Mouse (Mus musculus): ENCODE data around the gene 1700025C18Rik. TPM values are rescaled to one million over a fixed set of nuclear protein-coding genes. Genes with fewer than 3 reads are reported as not detected.
A peak's percentile ranks its signal among the peaks of the same experiment; 100 is the strongest.

1700025C18Rik gene
- total and polyA plus RNA-seq, 2 experiments from 2014 or later = not detected

DNA sequence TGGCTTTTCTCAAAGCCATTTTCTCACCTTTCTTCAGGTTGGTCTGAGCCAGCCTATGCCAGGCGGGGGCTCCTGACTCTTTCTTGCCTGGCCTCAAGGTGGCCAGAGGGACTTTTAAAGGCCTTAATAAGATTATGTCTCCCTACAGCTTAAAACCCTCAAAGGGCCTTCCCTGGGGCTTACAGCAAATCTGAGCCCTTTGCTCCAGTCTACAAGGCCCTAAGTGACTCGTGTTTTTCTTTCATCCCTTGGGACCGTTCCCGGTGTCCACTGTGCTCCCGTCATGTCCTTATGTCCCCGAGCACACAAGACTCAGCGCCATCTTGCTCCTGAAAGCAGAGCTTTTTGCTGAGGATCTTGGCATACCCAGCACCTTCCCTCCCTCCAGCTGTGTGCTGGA is 9.3 kb downstream of the 1700025C18Rik start:
- H3K4me1 ChIP-seq (ENCODE audit: insufficient read depth, low read length) = peaks cover 14% of the 10 kb centered on the region; the same call in 1 of the 2 replicates
- peaks cover 15% of the 10 kb centered on the region for H3K27me3 ChIP-seq (ENCODE audit: insufficient read depth, low read length)
- no peak overlapping the region for H3K9ac ChIP-seq (replicated peaks; ENCODE audit: low read length)
- H3K9me3 ChIP-seq (ENCODE audit: low read length) = no peaks in the 10 kb centered on the region
- TF ChIP-seq CTCF (IDR thresholded peaks at IDR 0.05; ENCODE audit: low read depth) = no peak
- no peak overlapping the region for H3K4me3 ChIP-seq (ENCODE audit: low read length)
- H3K27ac ChIP-seq = no peak overlapping the region
- H3K4me2 ChIP-seq (ENCODE audit: low read depth, low read length) = no peak overlapping the region
- DNase-seq (ENCODE audit: low spot score) (no peak), ATAC-seq (no peak)
- no peaks in the 10 kb centered on the region for H3K36me3 ChIP-seq (ENCODE audit: insufficient read depth, low read length)
- WGBS = 27% methylated on average over 7 of the region's 7 CpGs

- no peak for ATAC-seq
- peaks cover 15% of the 10 kb centered on the region for H3K4me1 ChIP-seq (ENCODE audit: insufficient read depth, low read length)
- no peak overlapping the region for H3K9ac ChIP-seq (replicated peaks; ENCODE audit: low read length)
- TF ChIP-seq CTCF (IDR thresholded peaks at IDR 0.05; ENCODE audit: low read depth) = no peak
- H3K9me3 ChIP-seq (ENCODE audit: low read length) = no peaks in the 10 kb centered on the region
- H3K27me3 ChIP-seq (ENCODE audit: insufficient read depth, low read length) = peaks cover 15% of the 10 kb centered on the region
- no peaks in the 10 kb centered on the region for H3K36me3 ChIP-seq (ENCODE audit: insufficient read depth, low read length)
- H3K4me2 ChIP-seq (ENCODE audit: low read depth, low read length) = no peak overlapping the region
- H3K4me3 ChIP-seq (ENCODE audit: low read length) = no peak overlapping the region
- DNase-seq (ENCODE audit: low spot score) = no peak
- 47% methylated on average over 9 of the region's 9 CpGs for WGBS
- no peak overlapping the region for H3K27ac ChIP-seq
Observed at GRCm38 (mm10) chr2:165080657-165081056, 9.9 kb downstream of the 1700025C18Rik start.

DNA sequence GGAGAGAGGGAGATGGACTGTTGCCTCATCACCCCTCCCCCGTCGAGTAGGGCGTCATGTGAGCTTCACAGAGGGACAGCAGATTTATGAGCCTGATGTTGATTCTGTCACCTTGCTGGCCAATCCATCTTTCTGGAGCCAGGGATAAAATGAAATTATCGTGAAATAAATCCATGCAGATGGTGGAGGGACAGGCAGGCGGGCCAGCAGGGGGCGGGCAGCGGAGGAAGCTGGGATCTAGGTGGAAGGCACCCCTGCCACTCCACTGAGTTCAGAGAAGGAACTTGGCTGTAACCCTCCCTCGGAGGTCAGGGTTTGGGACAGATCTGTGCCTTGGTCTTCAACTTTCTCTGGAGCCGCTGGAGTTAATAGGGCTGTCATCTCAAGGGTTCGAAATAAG is 11.9 kb downstream of the 1700025C18Rik start:
- DNase-seq (ENCODE audit: low spot score) (no peak), ATAC-seq (no peak)
- 28% methylated on average over 10 of the region's 10 CpGs for WGBS
- Histone ChIP-seq H3K4me2 (ENCODE audit: low read depth, low read length) (no peak overlapping the region), H3K4me3 (ENCODE audit: low read length) (no peak overlapping the region), H3K27me3 (ENCODE audit: insufficient read depth, low read length) (peaks cover 15% of the 10 kb centered on the region), H3K9me3 (ENCODE audit: low read length) (no peaks in the 10 kb centered on the region), H3K9ac (replicated peaks; ENCODE audit: low read length) (no peak overlapping the region), H3K4me1 (ENCODE audit: insufficient read depth, low read length) (peaks cover 15% of the 10 kb centered on the region), H3K27ac (no peak overlapping the region), H3K36me3 (ENCODE audit: insufficient read depth, low read length) (no peaks in the 10 kb centered on the region)
- TF ChIP-seq CTCF (IDR thresholded peaks at IDR 0.05; ENCODE audit: low read depth) = peak; percentile 66

DNA sequence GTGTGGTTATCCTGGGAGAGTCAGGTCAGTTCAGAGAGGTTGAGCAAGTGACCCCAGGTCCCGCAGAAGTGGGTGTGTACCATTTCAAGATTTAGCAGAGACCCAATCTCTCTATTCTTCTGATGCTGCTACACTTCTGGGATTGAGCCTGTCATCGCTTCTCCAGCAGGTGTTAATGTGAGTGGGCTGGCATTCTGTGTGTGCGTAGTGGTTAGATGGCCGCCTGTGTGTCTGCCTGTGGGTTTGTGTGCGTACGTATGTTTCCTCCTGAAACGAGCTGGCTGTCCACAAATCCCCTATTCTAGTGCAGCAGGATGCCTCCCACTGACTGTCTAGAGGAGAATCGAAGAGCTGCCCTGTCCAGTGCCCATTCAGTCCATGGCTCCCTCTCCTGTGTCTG is 12.5 kb downstream of the 1700025C18Rik start:
- peaks cover 18% of the 10 kb centered on the region for H3K4me1 ChIP-seq (ENCODE audit: insufficient read depth, low read length)
- no peak for TF ChIP-seq CTCF (IDR thresholded peaks at IDR 0.05; ENCODE audit: low read depth)
- no peak overlapping the region for H3K4me2 ChIP-seq (ENCODE audit: low read depth, low read length)
- WGBS = 67% methylated on average over 8 of the region's 8 CpGs
- no peaks in the 10 kb centered on the region for H3K9me3 ChIP-seq (ENCODE audit: low read length)
- H3K27me3 ChIP-seq (ENCODE audit: insufficient read depth, low read length) = peaks cover 15% of the 10 kb centered on the region
- H3K36me3 ChIP-seq (ENCODE audit: insufficient read depth, low read length) = no peaks in the 10 kb centered on the region
- H3K4me3 ChIP-seq (ENCODE audit: low read length) = no peak overlapping the region
- no peak overlapping the region for H3K9ac ChIP-seq (replicated peaks; ENCODE audit: low read length)
- ATAC-seq (no peak), DNase-seq (ENCODE audit: low spot score) (no peak)
- no peak overlapping the region for H3K27ac ChIP-seq

DNA sequence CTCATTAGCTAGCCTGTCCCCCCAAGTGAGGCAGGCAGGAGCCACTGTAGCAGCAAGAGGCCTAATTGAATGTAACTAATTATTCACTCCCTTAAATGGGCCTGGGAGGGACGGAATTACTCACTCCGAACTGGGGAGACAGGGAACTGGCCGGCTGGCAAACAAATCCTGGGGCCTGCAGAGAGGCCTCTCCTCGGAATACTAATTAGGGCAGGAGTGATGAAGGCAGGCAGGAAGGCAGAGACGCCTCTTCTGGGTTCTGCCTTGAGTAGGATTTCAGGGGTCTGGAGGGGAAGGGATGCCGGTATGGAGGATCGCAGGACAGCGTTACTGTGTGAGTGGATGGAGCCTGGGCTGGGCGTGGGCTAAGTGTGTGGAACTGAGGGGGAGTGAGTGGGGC is 13.5 kb downstream of the 1700025C18Rik start:
- Histone ChIP-seq H3K4me2 (ENCODE audit: low read depth, low read length) (0 out of 2 replicates have a peak overlapping the region, but pooled peaks have one; percentile 10), H3K9me3 (ENCODE audit: low read length) (no peaks in the 10 kb centered on the region), H3K36me3 (ENCODE audit: insufficient read depth, low read length) (no peaks in the 10 kb centered on the region), H3K4me1 (ENCODE audit: insufficient read depth, low read length) (peaks cover 18% of the 10 kb centered on the region), H3K27ac (no peak overlapping the region), H3K4me3 (ENCODE audit: low read length) (no peak overlapping the region), H3K9ac (replicated peaks; ENCODE audit: low read length) (no peak overlapping the region), H3K27me3 (ENCODE audit: insufficient read depth, low read length) (peaks cover 15% of the 10 kb centered on the region)
- DNase-seq (ENCODE audit: low spot score) (peak; percentile 75), ATAC-seq (peak; percentile 61; the same call in 1 of the 2 replicates)
- WGBS = 9% methylated on average over 9 of the region's 9 CpGs
- no peak for TF ChIP-seq CTCF (IDR thresholded peaks at IDR 0.05; ENCODE audit: low read depth)

DNA sequence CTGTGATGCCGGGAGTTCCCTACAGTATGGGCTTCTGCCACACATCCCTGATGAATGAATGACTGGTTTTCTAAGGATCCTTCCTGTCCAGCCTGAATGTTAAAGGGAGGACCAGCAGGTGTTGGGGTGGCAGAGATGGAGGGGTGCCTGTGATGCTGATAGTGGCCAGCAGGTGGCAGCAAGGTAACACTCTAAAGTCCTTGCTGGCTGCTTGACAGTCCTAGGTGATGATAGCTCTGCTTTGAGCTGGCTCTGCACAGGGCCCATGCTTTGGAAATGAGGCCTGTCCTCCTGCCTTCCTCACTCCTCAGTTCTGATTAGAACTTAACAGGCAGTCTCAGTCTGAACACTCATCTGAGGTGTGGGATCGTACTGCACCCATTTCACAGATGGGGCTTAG is 15.6 kb downstream of the 1700025C18Rik start:
- TF ChIP-seq CTCF (IDR thresholded peaks at IDR 0.05; ENCODE audit: low read depth) = peak; percentile 99
- no peak overlapping the region for H3K27ac ChIP-seq
- peaks cover 24% of the 10 kb centered on the region for H3K4me1 ChIP-seq (ENCODE audit: insufficient read depth, low read length)
- H3K36me3 ChIP-seq (ENCODE audit: insufficient read depth, low read length) = no peaks in the 10 kb centered on the region
- no peak overlapping the region for H3K4me2 ChIP-seq (ENCODE audit: low read depth, low read length)
- WGBS = 32% methylated on average over 2 of the region's 2 CpGs
- DNase-seq (ENCODE audit: low spot score) (peak; percentile 90), ATAC-seq (peak; percentile 62)
- H3K9ac ChIP-seq (replicated peaks; ENCODE audit: low read length) = no peak overlapping the region
- H3K9me3 ChIP-seq (ENCODE audit: low read length) = no peaks in the 10 kb centered on the region
- H3K27me3 ChIP-seq (ENCODE audit: insufficient read depth, low read length) = peaks cover 11% of the 10 kb centered on the region; the same call in 1 of the 2 replicates
- H3K4me3 ChIP-seq (ENCODE audit: low read length) = no peak overlapping the region

DNA sequence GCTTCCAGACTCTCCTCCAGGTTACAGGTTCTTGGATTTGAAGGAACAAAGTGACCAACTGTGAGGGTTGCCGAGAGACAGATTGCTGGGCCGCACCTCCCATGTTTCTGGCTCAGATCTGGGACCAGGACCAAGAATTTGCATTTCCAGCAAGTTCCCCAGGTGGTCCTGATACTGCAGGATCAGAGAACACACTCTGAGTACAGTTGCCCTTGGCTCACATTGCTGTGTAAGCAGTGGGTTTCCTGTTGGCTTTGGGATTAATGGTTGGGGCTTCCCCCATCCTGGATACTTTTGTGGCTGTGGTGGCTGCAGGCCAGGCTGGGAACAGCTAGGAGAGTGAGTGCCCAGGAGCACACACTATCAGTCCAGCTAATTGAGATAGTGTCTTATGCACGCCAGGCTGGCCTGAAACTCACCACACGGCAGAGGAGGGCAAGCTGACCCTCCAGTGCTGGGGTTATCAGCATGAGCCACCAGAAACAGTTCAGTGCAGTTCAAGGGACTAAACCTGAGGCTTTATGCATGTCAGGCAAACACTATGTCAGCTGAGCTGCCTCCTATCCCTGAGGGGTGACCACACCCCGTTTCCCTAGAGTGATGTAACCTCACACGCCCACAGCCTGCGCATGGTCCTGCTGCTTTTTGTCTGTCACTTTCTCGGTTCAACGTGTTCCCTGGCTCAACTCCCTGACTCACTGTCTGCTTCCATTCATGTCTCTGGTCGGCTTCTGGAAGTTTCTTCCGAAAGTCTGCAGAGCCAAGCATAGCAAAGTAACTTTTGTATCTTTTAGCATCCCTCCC is 16.3 kb downstream of the 1700025C18Rik start:
- no peak overlapping the region for H3K4me2 ChIP-seq (ENCODE audit: low read depth, low read length)
- no peak overlapping the region for H3K9ac ChIP-seq (replicated peaks; ENCODE audit: low read length)
- 36% methylated on average over 11 of the region's 11 CpGs for WGBS
- ATAC-seq (no peak), DNase-seq (ENCODE audit: low spot score) (peak; percentile 61)
- no peaks in the 10 kb centered on the region for H3K9me3 ChIP-seq (ENCODE audit: low read length)
- no peak for TF ChIP-seq CTCF (IDR thresholded peaks at IDR 0.05; ENCODE audit: low read depth)
- H3K27ac ChIP-seq = peak overlapping the region; percentile 11; the same call in 1 of the 2 replicates
- H3K36me3 ChIP-seq (ENCODE audit: insufficient read depth, low read length) = no peaks in the 10 kb centered on the region
- H3K4me1 ChIP-seq (ENCODE audit: insufficient read depth, low read length) = peaks cover 25% of the 10 kb centered on the region
- peaks cover 11% of the 10 kb centered on the region; the same call in 1 of the 2 replicates for H3K27me3 ChIP-seq (ENCODE audit: insufficient read depth, low read length)
- H3K4me3 ChIP-seq (ENCODE audit: low read length) = no peak overlapping the region
